Mouse (Mus musculus) thymus, postnatal 4 days (tissue): ENCODE results near the gene Adsl.
A peak's percentile ranks its signal among the peaks of the same experiment; 100 is the strongest.

ENCODE experiments used
- DNase-seq: peaks from one replicate; pipeline ENCODE4 v3.0.0; 2021

Gene Adsl

DNA sequence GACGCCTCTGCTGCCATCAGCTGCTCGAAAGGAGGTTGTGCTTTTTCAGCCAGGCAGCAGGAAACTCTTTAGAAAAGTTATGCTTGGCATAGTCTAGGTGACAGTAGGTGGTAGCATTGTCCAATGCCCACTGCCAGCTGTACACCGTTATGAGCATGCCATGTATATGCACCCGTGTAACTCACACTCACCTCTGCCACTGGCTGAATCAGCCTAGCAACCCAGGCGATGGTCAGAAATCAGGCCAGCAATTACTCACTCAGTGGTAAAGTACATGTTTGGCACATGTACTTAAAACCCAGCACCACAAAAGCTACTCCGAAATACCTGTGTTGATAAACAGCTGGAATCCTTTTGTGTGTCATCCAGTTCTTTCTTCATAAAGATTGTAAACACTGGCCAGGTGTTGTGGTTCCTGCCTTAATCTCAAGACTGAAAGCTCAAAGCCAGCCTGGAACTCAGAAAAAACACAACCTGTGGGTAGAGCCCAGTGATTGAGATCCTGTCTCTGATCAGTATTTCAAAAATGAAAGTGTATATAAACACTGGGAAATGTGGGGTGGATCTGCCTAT lies 6.7 kb upstream of the Adsl start:
- DNase-seq = peak; percentile 42

DNA sequence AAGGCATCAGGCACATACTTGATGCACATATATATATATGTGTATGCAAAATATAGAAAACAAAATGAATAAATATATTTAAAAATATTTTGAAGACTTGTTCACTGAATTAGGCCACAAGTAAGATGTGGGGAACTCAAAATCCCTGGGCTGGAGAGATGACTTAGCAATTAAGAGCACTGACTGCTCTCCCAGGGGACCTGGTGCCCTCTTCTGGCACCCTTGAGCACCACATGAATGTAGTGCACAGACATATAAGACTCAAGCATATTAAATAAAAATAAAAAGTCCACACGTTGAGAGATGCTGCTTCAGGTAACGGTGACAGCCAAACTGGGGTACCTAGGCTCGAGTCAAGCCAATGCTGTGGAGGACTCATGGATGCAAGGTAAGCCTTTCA lies 2.4 kb upstream of the Adsl start:
- DNase-seq = peak; percentile 83

DNA sequence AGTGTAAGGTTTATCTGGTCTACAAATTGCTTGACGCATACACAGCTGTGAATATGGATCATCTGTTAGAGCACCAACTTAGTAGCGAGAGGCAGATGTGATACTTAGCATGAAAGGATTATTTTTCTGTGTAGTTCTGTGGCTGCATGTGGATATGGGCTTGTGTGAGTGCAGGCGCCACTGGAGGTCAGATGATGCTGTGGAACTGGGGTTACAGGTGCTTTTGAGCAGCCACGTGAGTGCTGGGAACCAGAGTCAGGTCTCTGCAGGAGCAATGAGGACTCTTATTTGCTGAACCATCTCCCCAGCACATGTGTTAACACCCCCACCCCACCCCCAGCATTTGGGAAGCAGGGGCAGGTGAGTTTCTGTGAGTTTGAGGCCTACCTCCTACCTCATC lies 1.1 kb downstream of the Adsl start:
- DNase-seq = no peak

DNA sequence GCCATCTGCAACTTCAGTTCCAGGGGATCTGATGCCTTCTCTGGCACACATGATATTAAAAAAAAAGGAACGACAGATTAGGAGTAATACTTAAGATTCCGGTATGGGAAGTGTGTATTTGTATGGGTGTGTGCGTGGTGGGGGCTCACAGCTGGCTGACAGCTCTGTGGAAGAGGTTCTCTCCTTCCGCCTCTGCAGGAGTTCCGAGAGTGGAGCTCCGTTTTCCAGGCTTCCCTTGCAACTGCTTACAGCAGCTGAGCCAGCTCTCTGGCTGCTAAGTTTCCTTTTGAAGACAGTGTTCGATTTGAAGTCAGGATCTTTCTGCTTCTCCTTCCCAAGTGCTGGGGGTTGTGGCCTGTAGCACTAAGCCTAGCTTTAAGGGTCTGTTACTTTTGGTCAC lies 1.8 kb downstream of the Adsl start:
- DNase-seq = no peak

DNA sequence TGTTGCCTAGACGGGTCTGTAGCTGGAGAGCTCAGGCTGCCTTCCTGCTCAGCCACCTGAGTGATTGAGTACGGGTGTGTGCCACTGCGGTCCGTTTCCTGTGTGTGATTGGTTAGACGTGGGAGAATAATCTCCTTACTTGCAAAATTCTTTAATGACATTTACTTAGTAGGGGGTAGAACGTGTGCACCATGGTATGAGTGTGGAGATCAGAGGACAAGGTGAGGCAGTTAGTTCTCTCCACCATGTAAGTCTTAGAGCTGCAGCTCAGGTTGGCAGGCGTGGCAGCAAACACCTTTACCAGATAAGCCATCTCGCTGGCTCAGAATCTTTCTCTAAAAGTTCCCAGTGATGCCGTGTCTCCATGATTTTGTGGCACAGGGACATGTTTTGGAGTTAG lies 5.7 kb downstream of the Adsl start:
- no peak for DNase-seq

DNA sequence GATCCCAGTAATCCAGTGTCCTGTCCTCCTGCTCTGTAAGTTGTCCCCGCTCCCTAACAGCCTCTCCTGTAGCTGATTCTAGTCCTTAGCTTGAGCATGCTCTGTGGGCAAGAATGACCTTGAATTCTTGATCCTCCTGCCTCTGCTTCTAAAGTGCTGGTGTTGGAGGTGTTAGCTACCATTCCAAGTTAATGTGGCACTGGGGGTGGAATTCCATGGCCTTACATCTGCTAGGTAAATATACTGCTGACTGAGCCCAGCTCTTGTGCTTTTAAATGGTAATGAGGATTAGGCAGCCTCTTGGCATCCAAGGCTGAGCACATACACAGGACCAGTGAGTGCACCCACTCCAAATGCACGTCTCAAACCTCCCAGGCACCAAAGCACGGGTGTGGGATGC lies 6.6 kb downstream of the Adsl start:
- no peak for DNase-seq

DNA sequence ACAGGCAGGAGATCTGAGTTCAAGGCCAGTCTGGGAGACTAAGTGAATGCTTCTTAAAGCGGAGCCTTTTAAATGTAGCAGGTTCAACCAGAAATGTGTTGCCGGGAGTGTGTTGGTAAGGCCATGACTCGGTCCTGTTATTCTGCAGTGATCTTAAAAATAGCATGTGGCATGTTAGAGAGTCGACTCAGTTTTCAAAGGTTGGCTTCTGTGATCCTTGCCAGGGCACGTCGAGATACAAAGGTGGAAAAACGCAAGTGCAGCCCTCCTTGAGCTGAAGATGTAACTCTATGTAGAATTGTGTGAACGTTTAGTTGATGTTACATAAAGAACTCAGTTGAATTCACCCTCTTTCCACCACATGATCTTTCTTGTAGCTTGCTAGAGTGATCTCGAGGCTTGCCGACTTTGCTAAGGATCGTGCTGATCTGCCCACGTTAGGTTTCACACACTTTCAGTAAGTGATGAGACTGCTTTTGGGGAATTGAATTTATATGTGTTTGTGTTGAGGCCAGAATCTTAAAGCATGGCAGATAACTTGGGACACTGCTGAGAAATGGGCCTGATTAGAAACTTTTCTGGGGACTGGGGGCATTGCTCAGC lies 7.6 kb downstream of the Adsl start:
- no peak for DNase-seq

DNA sequence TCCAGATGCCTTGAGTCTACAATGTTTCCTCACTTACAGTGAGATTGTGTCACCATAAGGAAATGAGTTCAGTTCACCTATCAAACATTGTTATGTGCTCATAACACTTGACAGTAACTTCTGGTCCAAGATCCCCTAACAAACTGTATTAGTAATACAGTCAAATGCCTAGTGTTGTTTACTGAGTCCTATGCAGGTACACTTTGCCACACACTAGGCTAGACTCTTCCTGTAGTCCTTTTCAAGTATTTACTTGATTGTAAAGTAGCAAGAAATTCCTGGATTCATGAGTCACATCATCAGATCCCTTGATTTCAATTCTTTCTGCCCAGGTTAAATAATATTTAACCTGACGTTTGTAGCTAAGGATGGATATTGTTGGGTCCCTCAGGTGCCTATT lies 21.1 kb downstream of the Adsl start:
- DNase-seq = no peak

DNA sequence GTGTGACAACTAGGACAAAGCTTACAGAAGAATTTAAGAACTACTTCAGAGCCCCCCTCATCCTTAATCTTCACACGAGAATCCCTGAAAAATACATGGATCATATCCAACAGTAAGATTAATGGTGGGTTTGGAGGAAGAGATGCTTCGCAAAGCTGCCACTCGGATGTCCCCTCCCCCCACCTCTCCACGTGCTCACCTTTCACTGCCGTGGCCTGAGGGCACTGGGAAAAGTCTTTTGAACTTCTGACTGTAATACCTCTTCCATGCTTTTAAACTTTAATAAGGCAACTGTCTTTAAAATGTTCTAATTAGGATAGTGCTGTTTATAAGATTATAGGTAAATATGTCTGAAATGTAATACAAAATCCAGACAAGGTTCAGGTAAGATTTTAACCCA lies 26.0 kb downstream of the Adsl start:
- DNase-seq = no peak

DNA sequence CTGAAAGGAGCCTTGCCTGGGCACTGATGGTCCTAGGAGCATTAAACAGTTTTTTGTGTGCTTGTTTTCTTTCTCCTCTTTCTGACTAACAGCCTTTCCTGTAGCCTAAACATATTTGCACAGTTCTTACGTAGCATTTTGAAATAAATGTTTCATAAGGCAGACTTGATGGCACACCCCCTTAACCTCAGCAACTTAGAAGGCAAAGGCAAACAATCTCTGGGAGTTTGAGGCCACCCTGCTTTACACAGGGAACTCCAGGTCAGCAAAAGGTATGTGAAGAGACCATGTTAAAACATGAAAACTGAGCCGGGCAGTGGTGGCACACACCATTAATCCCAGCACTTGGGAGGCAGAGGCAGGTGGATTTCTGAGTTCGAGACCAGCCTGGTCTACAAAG lies 27.4 kb downstream of the Adsl start:
- no peak for DNase-seq

DNA sequence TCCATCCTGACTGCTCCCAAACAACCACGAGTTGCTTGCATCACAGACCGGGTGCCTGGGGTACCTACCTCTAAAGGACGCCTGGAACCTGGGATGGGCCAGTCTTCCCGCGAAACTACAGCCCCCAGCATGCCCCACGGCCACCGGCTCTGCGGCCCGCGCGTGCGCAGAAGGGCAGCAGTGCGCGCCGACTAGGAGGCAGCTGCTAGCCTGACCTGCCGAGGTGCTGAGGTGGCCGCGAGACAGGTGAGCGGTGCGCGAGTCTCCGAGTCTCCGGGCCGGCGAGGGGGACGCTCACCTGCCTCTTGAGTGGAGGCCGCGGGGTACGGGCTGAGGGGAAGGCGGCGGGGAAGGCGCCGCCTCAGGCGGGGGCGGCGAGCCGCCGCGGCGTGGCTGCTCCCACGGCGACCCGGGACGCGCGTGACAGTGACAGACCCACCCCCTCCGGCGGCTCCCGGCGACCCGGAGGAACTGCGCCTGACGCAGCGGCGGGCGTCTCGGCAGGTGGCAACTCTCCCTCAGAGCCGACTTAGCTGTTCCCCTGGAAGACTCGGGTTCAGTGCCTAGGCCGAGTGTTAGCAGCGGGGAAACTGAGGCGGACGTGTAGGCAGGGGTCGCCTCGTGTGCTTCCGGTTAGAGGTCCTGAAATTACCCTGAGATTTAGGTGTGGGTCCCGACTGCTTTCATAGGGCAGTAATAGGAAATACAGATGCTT lies 29.5 kb downstream of the Adsl start, which contains the start of gene Sgsm3:
Gene Sgsm3, plus strand, starts transcription at position 146 of the 715 bp plus-strand sequence.
- peak; percentile 91 for DNase-seq

DNA sequence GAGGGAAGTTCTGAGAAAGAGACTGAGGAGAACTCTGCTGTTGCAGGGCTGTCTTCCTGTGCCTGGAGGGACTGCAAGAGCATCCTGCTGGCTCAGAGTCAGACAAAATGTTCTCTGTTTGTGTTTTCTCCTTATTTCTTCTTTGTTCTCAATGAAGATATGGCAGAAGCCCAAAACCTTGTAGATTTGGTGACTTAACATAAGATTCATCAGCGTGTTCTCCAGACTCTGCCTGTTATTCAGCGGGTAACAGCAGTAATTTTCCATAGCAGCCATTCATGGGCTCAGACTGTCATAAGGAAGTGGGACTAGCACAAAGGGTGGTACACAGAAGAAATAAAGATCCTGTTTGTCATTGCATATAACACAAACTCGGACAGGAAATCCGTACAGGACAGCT lies 31.3 kb downstream of the Adsl start:
- DNase-seq = no peak

DNA sequence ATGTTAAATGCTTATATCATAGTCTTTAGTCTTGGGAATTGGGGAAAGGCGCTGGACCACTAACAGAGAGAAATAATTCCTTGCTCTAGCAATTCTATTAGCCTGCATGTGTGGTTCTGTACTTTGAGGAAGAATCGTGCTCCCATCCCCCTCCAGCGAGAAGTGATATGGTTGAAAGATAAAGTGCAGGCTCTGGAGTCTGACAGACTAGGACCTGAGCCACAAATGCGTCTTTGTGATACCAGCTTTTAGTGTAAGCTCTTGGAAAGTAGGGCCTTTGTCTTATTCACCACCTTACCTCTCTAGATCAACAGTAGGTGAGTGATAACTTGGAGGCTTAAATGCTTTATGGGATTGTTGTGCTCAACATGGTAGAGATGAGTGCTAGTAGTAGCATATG lies 32.9 kb downstream of the Adsl start:
- DNase-seq = no peak

DNA sequence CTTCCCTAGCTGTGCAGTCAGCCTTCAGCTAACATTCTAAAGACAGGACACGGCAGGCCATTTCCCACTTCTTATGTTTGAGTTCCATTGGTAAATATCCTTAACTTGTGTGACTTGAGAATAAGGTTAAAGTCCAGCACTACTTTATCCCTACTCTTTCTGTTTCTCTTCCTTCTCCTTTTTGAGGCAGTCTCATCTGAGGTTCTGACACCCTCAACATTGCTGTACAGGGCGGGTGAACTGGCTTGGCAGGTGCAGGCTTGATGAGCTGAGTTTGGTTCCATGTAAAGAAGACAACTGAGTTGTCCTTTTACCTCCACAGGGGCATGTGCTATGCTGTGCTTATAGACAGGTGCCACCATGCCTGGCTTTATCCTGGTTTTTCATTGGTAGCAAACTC lies 35.0 kb downstream of the Adsl start:
- no peak for DNase-seq

DNA sequence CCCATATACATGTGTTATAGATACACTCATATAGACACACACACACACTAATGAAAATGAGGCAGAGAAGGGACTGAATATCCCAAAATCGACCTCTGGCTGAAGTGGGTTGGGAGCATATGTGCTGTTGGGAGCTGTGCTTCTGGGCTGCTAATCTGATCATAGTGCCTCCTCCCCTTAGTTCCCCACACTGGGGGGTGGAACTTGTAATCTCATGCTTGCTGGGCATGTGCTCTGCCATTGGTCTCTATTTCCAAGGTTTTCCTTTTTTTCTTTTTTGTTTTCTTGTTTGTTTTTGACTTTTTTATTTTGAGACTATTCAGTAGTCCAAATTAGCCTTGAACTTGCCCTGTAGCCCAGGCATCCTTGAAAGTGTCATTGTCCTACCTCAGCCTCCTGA lies 40.0 kb downstream of the Adsl start:
- no peak for DNase-seq

DNA sequence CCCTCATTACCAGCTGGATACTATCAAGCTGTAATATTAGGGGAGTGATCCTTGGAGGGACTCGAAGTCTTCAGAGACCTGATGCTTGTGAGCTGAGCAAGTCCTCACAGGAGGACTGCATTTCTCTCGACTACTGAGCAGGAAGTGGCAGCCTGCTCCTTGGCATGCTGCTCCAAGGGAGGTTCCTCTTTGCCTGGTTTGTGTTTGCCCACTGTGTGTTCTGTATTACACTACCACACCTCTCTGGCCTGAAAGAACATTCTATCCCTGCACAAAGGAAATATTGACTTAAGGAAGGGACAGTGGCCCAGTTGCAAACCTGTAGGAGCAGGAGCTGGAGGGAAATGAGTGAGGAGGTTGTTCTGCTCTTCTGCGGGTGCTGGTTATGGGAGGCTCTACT lies 41.4 kb downstream of the Adsl start:
- DNase-seq = no peak

DNA sequence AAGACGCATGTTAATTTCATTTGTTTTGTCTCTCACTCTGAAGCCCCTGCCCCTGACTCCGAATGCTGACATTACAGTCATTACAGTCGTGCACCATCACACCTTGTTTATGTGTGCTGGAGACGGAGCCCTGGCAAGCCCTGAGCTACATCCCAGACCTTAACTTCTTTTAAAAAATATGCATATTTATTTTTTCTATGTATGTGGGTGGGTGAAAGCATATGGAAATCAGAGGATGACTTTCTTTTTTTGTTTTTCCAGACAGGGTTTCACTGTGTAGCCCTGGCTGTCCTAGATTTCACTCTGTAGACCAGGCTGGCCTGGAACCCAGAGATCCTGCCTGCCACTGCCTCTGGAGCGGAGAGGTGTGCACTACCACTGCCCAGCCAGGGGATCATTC lies 46.7 kb downstream of the Adsl start:
- DNase-seq = no peak

DNA sequence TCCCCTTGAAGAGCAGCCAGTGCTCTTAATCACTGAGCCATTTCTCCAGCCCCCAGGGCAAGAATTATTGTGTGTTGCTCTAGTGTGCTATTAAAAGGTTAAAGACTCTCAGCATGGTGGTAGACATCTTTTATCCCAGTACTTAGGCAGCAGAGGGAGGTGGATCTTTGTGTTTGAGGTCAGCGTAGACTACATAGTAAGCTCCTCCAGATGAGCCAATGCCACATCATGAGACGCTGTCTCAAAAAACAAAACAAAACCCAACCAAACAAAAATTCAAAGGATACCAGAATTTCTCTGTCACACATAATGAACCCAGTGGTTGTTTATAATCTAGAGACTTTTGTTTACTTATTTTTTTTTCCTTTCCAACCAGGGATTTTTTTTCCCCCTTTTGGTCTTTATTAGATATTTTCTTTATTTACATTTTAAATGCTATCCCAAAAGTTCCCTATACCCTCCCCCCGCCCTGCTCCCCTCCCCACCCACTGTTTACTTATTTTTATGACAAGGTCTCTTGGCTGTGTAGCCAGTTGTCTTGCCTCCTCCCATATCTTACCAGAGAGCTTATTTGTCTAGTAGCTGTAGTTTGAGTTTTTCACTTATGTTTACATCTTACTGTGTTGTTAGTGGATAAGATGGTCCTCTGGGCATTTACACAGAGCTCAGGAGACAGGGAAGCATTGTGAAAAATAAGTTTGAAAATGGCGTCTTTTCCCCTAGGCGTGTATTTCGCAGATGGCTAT lies 48.0 kb downstream of the Adsl start:
- DNase-seq = no peak

DNA sequence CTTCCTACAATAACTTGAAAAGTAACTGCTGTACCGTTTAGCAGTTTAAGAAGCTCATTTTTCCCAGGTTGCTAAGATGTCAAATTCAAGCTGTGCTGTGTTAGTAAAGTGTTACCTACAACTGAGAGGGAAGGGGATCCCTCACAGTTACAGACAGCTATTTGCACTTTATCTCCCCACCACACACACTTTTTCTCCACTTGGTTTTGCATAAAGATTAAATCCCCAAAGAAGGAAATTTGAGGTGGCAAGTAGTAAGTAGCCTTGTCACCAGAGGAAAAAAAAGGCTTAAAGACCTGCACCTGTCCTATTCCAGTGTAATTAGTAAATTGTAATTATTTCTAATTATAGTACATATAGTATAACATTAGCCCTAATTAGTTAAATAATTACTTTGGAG lies 48.8 kb downstream of the Adsl start:
- no peak for DNase-seq

DNA sequence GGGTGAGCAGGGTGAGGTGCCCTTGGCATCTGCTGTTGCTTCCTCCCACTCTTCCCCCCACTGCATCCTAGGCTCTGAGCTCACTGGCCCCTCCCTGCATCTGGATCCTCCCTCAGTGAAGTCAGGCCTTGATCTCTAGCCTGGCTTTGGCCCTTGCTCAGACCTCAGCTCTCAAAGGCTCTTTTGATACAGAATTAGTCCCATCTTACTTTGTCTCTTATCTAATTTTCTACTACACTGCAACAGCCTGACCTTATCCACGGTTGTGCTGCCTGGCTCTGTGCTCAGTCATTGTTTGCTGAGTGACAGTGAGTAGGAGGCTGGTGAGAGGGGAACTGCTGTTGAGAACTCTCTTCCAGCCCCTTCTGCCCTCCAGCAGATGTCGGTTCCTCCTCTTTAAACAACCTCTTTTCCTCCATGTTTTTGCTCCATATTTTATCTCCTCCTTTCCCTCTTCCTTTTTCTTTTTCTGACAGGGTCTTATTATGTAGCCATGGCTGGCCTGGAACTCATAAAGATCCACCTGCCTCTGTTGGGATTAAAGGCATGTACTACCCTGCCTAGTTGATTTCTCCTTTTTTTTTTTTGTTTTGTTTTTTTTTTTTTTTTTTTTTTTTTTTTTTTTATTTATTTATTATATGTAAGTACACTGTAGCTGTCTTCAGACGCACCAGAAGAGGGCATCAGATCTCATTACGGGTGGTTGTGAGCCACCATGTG lies 52.3 kb downstream of the Adsl start:
- no peak for DNase-seq

DNA sequence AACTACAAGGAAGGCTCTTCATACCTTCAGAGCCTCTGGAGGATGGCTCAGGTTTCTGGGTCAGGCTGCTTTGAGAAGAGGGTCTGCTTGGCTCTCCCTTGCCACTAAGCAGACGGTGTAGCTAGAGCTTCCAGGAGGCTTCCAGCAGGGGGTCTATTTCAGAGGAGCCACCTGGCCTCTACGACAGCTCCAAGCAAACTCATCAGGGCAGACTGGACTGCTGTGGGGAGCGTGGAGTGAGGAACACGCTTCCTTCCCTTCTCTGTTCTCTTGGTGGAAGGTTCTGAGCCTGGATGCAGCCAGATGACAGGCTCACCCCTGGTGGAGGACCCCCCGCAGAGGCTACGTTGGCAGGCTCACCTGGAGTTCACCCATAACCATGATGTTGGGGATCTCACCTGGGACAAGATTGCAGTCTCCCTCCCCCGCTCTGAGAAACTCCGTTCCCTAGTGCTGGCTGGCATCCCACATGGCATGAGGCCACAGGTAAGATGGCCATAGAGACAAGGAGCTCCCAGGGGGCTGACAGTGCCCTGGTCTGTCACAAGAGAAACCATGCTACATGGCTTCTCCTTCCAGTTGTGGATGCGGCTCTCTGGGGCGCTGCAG lies 57.9 kb downstream of the Adsl start:
- no peak for DNase-seq

DNA sequence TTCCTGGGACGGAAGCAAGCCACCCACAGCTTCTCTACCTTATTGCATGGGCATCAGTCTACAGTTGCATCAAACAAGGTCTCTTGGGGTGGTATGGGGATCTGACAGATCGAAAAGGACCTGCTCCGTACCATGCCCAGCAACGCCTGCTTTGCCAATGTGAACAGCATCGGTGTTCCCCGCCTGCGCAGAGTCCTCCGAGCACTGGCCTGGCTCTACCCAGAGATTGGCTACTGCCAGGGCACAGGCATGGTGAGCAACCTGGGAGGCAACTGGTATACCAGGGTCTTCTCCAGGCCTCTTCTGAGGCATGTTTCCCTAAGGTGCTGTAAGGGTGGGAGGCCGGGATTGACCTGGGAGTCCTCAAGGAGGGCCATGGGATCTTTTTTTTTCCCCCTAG lies 59.0 kb downstream of the Adsl start:
- DNase-seq = no peak

DNA sequence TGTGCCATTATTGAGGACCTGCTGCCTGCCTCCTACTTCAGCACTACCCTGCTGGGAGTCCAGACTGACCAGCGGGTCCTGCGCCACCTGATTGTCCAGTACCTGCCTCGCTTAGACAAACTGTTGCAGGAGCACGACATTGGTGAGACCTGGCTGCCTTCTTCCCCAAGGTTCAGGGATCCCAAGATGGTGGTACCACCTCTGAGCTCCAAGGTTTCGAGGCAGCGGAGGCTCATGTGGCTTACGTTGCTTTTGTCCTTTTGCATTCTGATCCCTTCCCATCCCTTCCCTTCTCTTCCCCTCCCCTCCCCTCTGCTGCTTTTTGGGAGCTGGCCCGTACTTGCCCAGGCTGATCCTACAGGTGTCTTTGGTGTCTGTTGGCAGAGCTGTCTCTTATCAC lies 59.6 kb downstream of the Adsl start:
- no peak for DNase-seq
